Mouse (Mus musculus) forebrain, embryonic 13.5 days (tissue): Measurements from ENCODE around the gene Scgb2b17. TPM values are rescaled to one million over a fixed set of nuclear protein-coding genes. Genes with fewer than 3 reads are reported as not detected.
"Not testable (repeated sequence)": the region's sequence is repeated elsewhere in the genome, so short reads cannot be mapped to it uniquely, and the experiment has no call there.

ENCODE experiments used
- ATAC-seq: fragments of 200-750 bp; cut with Nextera tagmentation; 2 replicates; pipeline ENCODE4 v1.8.0; 2017
- H3K27ac ChIP-seq: fragments of 300-500 bp; sonication (generic); 2 replicates; pipeline ENCODE4 v1.5.1; 2015; ENCODE audit warnings: inconsistent platforms, mild to moderate bottlenecking, moderate library complexity
- H3K27me3 ChIP-seq: fragments of 300-500 bp; sonication (generic); 2 replicates; pipeline ENCODE4 v1.6.1; 2015; ENCODE audit warnings: mild to moderate bottlenecking, inconsistent platforms
- H3K36me3 ChIP-seq: fragments of 300-500 bp; sonication (generic); 2 replicates; pipeline ENCODE4 v1.6.1; 2015; ENCODE audit warnings: mild to moderate bottlenecking, inconsistent platforms; ENCODE audit not compliant: poor library complexity, severe bottlenecking
- H3K4me1 ChIP-seq: fragments of 300-500 bp; sonication (generic); 2 replicates; pipeline ENCODE4 v1.6.1; 2015; ENCODE audit warnings: inconsistent platforms
- H3K4me2 ChIP-seq: fragments of 300-500 bp; sonication (generic); 2 replicates; pipeline ENCODE4 v1.6.1; 2015; ENCODE audit warnings: inconsistent platforms, mild to moderate bottlenecking, moderate library complexity
- H3K4me3 ChIP-seq: fragments of 300-500 bp; sonication (generic); 2 replicates; pipeline ENCODE4 v1.5.1; 2015; ENCODE audit warnings: mild to moderate bottlenecking, inconsistent platforms
- H3K9ac ChIP-seq: fragments of 300-500 bp; sonication (generic); 2 replicates; pipeline ENCODE4 v1.6.1; 2015; ENCODE audit warnings: mild to moderate bottlenecking, inconsistent platforms
- H3K9me3 ChIP-seq: fragments of 300-500 bp; sonication (generic); replicated peaks from 2 replicates; pipeline ENCODE4 v1.6.1; 2016; ENCODE audit warnings: inconsistent platforms
- polyA plus RNA-seq: library from polyadenylated mRNA; unstranded; fragments of >200 nt; fragmentation: Nextera tagmentation; extraction: Ambion mirVana; gene quantifications from 2 replicates; pipeline ENCODE4 v1.2.1, GENCODE M21; 2015

Scgb2b17 gene
- polyA plus RNA-seq: not detected in 2 replicates

DNA sequence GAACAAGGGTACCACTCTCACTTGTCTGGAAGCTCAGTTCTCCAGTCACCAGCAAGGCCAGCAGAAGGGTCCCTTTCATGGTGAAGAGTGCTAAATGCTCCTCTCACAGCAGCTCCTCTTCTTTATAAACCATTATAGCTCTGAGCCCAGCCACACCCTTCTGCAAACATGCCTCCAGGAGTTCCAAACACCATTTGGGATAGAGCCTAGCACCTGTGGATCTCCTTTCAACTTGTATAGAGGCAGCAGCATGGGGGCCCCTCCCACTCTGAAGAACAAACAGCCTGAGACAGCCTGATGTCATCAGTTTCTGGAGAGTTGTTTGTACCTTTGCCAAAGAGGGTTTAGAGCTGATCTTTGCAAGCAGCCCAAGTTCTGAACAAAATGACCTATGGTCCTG, at the start of gene Scgb2b17:
TSS of gene Scgb2b17 (minus strand) at position 101 of the 400 bp plus-strand sequence.
- H3K4me3 ChIP-seq, H3K9me3 ChIP-seq, H3K4me2 ChIP-seq, H3K27me3 ChIP-seq, H3K4me1 ChIP-seq, H3K9ac ChIP-seq, H3K36me3 ChIP-seq, H3K27ac ChIP-seq, ATAC-seq: not testable (repeated sequence)

DNA sequence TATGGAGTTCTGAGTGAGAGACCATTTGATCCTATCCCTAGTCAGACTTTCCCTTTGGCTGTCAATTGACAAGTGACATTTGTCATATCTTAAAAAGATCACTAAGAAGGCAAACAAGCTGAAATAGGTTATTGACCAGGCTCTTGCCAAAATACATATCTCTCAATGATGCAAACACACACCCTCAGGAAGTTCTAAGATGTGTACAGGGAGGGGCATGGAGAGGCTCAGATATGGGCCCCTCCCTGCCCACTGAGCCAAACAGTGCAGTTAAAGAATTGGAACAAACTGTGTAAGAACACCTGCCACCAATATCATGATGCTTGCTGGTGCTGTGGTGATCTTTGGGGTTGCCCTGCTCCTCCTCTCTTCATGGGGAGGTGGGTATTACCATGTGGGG, 6.8 kb upstream of the Scgb2b17 start, which contains the start of gene Scgb1b17:
TSS of gene Scgb1b17 (plus strand) at position 301 of the 400 bp plus-strand sequence.
- not testable (repeated sequence) for H3K36me3 ChIP-seq, ATAC-seq, H3K9me3 ChIP-seq, H3K4me1 ChIP-seq, H3K4me2 ChIP-seq, H3K27me3 ChIP-seq, H3K4me3 ChIP-seq, H3K9ac ChIP-seq, H3K27ac ChIP-seq

Other genes starting within 250 kb of the Scgb2b17 start
- not detected in 2 replicates for gene Scgb2b15, start 226.9 kb downstream of the Scgb2b17 start, polyA plus RNA-seq
- gene Scgb1b15, start 220.0 kb downstream of the Scgb2b17 start, polyA plus RNA-seq: not detected in 2 replicates
- not detected in 2 replicates for gene Scgb1b17, start 6.9 kb upstream of the Scgb2b17 start, polyA plus RNA-seq
- not detected in 2 replicates for gene Scgb2b18, start 117.3 kb upstream of the Scgb2b17 start, polyA plus RNA-seq
- not detected in 2 replicates for gene Scgb1b18, start 129.0 kb upstream of the Scgb2b17 start, polyA plus RNA-seq
- not detected in 2 replicates for gene Scgb2b19, start 223.8 kb upstream of the Scgb2b17 start, polyA plus RNA-seq
- not detected in 2 replicates for gene Scgb1b19, start 230.7 kb upstream of the Scgb2b17 start, polyA plus RNA-seq